Mouse (Mus musculus) embryo, embryonic 10 days (tissue): ENCODE measurements around the gene Pigs.
A peak's percentile ranks its signal among the peaks of the same experiment; 100 is the strongest.

Experiments
- DNase-seq: peaks from one replicate; pipeline ENCODE4 v3.0.0-alpha.2; 2015; ENCODE audit warnings: low spot score

Gene Pigs

GRCm38 (mm10) chr11:78364103-78364502, 35.9 kb downstream of the Pigs start:
- no peak for DNase-seq

- no peak for DNase-seq
These were observed 39.4 kb downstream of the Pigs start for GRCm38 (mm10) chr11:78367456-78368225.

- no peak for DNase-seq
These were observed 42.2 kb downstream of the Pigs start for GRCm38 (mm10) chr11:78370389-78370788.

GRCm38 (mm10) chr11:78371711-78372110, 43.5 kb downstream of the Pigs start:
- no peak for DNase-seq

- no peak for DNase-seq
These were observed 44.0 kb downstream of the Pigs start for GRCm38 (mm10) chr11:78372166-78372565.

- DNase-seq: no peak
These were observed 44.4 kb downstream of the Pigs start for GRCm38 (mm10) chr11:78372610-78373009.

GRCm38 (mm10) chr11:78374147-78374546, 45.9 kb downstream of the Pigs start:
- DNase-seq: peak; percentile 41

GRCm38 (mm10) chr11:78377549-78378159, 49.4 kb downstream of the Pigs start:
- DNase-seq: no peak

GRCm38 (mm10) chr11:78380351-78380750, 52.1 kb downstream of the Pigs start:
- DNase-seq: no peak

- DNase-seq: no peak
These were observed 52.8 kb downstream of the Pigs start for GRCm38 (mm10) chr11:78380996-78381395.

- no peak for DNase-seq
These were observed 54.1 kb downstream of the Pigs start for GRCm38 (mm10) chr11:78382286-78382685.

- no peak for DNase-seq
These were observed 54.5 kb downstream of the Pigs start for GRCm38 (mm10) chr11:78382701-78383100.

- DNase-seq: no peak
These were observed 57.6 kb downstream of the Pigs start for GRCm38 (mm10) chr11:78385776-78386175.

- DNase-seq: no peak
These were observed 58.4 kb downstream of the Pigs start, which contains the start of gene Foxn1 for GRCm38 (mm10) chr11:78386508-78387043. Gene Foxn1 (minus strand): TSS chr11:78386558.
